Mouse (Mus musculus) lung, adult 2 months (tissue): Measurements from ENCODE around the gene Hes7.
A peak's percentile ranks its signal among the peaks of the same experiment; 100 is the strongest.

ENCODE experiments used
- CTCF ChIP-seq: fragments of 200-500 bp; IDR thresholded peaks from 2 replicates; pipeline ENCODE4 v1.5.1; 2011; ENCODE audit warnings: mild to moderate bottlenecking, low read length, control low read depth; ENCODE audit not compliant: insufficient read depth
- POLR2A ChIP-seq: fragments of 200-500 bp; IDR thresholded peaks from 2 replicates; pipeline ENCODE4 v1.6.1; 2011; ENCODE audit warnings: low read depth, mild to moderate bottlenecking, control low read depth, low read length, borderline replicate concordance; ENCODE audit errors: extremely low read depth

DNA sequence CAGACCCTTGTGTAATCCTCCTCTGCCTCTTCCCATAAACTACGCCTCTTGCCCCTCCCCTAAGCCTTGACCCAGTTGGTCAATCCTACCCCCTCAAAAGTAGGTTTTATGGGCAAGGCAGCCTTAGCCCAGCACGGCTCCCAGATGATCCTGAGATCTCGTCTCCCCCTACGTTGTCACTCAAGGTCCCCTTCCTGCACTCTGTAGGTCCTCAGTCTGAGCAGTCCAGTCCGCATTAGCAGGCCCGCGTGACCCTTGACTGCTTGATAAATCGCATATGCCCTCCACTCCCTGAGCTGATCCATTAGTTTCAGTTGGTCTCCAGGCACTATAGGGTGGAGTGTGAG is 14.4 kb downstream of the Hes7 start:
- no peak for TF ChIP-seq CTCF
- 0 out of 2 replicates have a peak, but pooled peaks have one; percentile 18 for TF ChIP-seq POLR2A
